Mouse (Mus musculus): ENCODE data around the gene Alkbh4. TPM values are rescaled to one million over a fixed set of nuclear protein-coding genes. Genes with fewer than 3 reads are reported as not detected.

The Alkbh4 gene
- polyA plus RNA-seq (2015; fragmentation: Nextera tagmentation; extraction: Ambion mirVana) = 28.0 and 29.7 TPM in 2 replicates

DNA sequence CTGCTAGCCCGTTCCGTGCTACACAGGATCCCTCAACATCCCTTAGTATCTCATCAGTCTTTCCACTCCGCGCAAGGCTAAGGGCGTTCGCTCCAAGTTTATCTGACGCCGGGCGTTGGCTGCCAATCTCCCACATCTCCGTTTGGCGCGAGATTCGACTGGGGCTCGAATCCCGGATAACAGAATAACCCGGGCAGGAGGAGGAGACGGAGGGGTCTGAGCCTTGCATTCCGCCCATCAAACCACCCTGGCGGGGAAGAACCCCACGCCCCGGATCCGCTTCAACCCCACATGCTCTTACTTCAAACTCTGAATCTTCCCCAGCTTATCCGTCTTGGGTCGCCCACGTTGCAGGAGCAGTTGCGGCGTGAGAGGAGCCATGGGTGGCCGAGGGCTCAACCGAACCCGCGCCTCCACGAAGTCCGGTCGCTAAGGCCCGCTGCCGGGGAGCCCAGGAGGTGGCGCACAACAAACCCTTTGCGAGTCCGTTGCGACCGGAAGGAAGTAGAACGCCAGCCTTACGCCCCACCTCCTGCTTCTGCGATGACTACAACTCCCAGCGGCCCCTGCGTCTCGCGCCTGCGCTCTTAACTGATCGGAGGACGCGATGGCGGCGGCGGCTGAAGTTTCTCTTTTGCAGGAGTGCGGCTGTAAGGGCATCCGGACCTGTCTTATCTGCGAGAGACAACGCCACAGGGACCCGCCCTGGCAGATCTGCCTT, at the start of gene Alkbh4, which contains the start of gene Lrwd1:
Gene Alkbh4, plus strand, starts transcription at position 576 of the 721 bp plus-strand sequence.
Gene Lrwd1, minus strand, starts transcription at position 504 of the 721 bp plus-strand sequence.
- ATAC-seq (ENCODE audit: low FRiP score, low read depth) = peak; percentile 94
- peak within 1 kb of the TSS; percentile 15; the same call in 1 of the 2 replicates for H3K27ac ChIP-seq
- H3K27me3 ChIP-seq = no peaks in the 10 kb centered on the region
- peak within 1 kb of the TSS; percentile 82 for H3K9ac ChIP-seq
- H3K4me3 ChIP-seq = peak within 1 kb of the TSS; percentile 78
- H3K36me3 ChIP-seq = peaks cover 56% of the 10 kb centered on the region
- no peaks in the 10 kb centered on the region for H3K9me3 ChIP-seq
- under 1% methylated on average over 60 of the region's 60 CpGs for WGBS
- H3K4me1 ChIP-seq = peaks cover 20% of the 10 kb centered on the region
- H3K4me2 ChIP-seq (replicated peaks) = peak within 1 kb of the TSS; percentile 86

DNA sequence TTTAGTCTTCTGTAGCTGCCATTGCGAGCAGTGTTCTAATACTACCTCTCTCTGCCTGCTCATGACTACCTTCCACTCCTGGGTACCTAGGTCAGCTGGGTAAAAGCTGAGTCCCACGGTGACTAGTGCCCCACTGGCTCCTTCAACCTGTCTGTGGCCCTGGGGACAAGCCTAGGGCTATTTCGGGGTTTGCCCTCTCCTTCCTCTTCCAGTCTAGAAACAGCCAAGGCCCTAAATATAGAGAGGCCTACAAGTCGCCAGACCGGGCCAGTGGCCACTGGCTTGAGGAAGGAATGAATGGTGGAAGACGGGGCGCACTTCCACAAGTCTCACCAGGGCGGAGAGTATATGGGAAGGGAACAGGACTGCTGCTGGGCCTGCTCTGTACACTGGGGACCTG, 49.7 kb upstream of the Alkbh4 start:
- Histone ChIP-seq H3K27me3 (peaks cover 21% of the 10 kb centered on the region), H3K4me1 (peaks cover 19% of the 10 kb centered on the region), H3K4me3 (no peak overlapping the region), H3K27ac (no peak overlapping the region), H3K9ac (no peak overlapping the region), H3K4me2 (replicated peaks) (no peak overlapping the region), H3K36me3 (peaks cover 5% of the 10 kb centered on the region), H3K9me3 (no peaks in the 10 kb centered on the region)
- WGBS = 89% methylated on average over 8 of the region's 8 CpGs
- no peak for ATAC-seq (ENCODE audit: low FRiP score, low read depth)

DNA sequence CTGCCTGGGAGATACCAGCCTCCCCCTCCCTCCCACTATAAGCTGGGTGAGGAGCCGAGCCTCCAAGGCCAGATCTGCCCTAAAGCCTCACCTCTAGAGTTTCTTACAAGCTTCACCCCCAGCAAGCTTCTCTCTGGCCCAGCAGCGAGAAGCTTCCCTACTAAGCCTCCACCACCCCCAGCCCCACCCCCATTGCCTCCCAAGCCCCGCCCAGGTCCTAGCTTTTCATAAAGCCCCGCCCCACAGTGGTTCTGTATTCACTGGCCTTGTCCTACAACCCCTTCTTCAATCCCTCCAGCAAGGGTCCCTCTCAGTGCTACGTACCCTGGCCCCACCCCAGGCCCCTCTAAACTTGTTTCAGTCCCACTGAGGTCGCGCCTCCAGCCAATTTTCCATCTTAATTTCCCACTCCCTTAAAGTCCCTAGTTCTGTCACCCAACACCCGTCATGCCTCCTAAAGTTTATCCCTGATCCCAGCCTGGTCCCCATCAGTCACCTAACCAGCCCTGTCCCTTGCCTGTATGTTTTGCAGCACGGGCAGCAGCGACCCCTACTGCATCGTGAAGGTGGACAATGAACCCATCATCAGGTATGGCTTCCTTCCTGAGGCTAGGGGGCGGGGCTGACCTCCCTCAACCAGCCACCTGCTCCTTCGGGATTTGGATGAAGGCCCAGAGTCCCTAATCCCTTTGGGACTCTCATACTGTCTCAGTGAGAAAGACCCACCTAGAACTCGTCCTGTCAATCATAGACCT, 46.9 kb upstream of the Alkbh4 start:
- peaks cover 12% of the 10 kb centered on the region for H3K36me3 ChIP-seq
- no peak overlapping the region for H3K4me2 ChIP-seq (replicated peaks)
- H3K27ac ChIP-seq = no peak overlapping the region
- peaks cover 21% of the 10 kb centered on the region for H3K27me3 ChIP-seq
- 16% methylated on average over 14 of the region's 14 CpGs for WGBS
- peaks cover 15% of the 10 kb centered on the region for H3K4me1 ChIP-seq
- no peaks in the 10 kb centered on the region for H3K9me3 ChIP-seq
- no peak overlapping the region for H3K9ac ChIP-seq
- no peak for ATAC-seq (ENCODE audit: low FRiP score, low read depth)
- H3K4me3 ChIP-seq = no peak overlapping the region

DNA sequence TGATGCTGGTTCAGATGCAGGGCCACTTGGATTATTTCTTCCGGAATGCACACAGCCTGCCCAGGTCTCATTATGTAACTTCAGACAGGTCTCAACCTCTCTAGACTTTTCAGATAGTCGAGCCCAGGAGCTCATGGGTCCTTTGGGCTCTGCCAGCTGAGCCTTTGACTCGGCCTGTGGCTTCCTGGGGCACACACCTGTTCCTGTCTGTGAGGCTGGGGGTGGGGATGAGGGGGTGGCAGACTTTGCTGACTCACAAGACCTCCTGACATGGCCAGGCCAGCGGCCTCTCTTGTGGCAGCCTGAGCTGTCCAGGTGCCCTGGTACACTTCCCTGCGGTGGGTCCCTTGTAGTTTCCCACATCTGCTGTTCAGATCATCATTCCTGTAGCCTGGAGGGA, 44.0 kb upstream of the Alkbh4 start:
- no peak overlapping the region for H3K27ac ChIP-seq
- no peak overlapping the region for H3K4me2 ChIP-seq (replicated peaks)
- H3K9ac ChIP-seq = no peak overlapping the region
- WGBS = 56% methylated on average over 5 of the region's 5 CpGs
- H3K36me3 ChIP-seq = peaks cover 12% of the 10 kb centered on the region
- no peaks in the 10 kb centered on the region for H3K9me3 ChIP-seq
- H3K4me1 ChIP-seq = no peaks in the 10 kb centered on the region
- H3K4me3 ChIP-seq = no peak overlapping the region
- 0 out of 2 replicates have a peak, but pooled peaks cover 3% of the 10 kb centered on the region for H3K27me3 ChIP-seq
- ATAC-seq (ENCODE audit: low FRiP score, low read depth) = no peak

DNA sequence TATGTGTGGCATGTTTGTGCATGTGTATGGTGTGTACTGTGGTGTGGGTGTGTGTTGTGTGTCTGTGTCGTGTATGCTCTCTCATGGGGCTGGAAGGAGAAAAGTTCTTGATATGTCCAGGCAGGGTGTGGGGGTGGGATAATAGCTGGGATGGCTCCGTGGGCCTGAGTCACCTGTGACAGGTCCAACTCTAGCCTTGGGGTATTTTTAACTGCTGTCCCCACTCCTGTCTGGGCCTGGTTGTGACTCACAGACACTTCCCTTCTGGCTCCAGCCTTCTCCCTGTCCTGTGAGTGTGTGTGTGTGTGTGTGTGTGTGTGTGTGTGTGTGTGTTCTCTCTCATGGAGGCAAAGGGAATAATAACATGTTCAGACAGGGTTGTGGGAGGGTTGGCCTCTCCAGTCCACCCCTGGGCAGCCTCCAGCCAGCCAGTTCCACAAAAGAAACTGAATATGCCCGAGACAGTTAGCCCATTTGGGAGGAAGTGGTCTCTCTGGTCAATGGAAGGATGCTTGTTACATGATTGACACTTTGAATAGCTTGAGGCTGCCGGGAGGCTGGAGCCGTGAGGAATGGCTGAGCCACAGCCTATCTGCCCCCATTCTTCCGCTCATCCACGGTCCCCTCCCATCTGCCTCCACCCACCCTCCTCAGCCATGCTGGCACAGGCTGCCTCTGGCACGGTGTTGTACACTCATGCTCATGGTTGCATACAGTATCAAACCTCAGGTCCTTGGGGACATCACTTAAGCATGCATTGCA, 41.5 kb upstream of the Alkbh4 start:
- Histone ChIP-seq H3K27me3 (no peaks in the 10 kb centered on the region; the same call in 1 of the 2 replicates), H3K36me3 (peaks cover 12% of the 10 kb centered on the region), H3K9ac (no peak overlapping the region), H3K9me3 (no peaks in the 10 kb centered on the region), H3K27ac (no peak overlapping the region), H3K4me2 (replicated peaks) (no peak overlapping the region), H3K4me3 (no peak overlapping the region), H3K4me1 (no peaks in the 10 kb centered on the region)
- 68% methylated on average over 8 of the region's 8 CpGs for WGBS
- ATAC-seq (ENCODE audit: low FRiP score, low read depth) = no peak

DNA sequence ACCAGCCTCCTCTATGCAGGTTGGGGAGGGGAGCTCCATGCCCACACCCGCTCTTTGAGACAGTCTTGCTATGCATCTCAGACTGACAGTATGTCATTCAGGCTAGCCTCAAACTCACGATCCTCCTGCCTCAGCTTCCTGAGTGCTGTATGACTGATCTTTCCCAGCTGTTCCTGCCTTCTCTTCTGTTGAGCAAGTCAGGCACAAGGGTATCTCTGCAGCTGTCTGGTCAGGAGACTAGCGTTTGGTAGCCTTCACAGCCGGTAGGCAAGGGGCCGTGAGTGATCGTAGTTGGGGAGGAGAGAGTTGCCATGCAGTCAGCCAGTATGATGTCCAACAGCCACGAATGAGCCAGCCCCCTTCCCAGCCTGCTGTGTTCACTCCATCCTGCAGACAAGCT, 40.9 kb upstream of the Alkbh4 start:
- Histone ChIP-seq H3K27me3 (no peaks in the 10 kb centered on the region; the same call in 1 of the 2 replicates), H3K4me3 (no peak overlapping the region), H3K9me3 (no peaks in the 10 kb centered on the region), H3K36me3 (peaks cover 12% of the 10 kb centered on the region), H3K27ac (no peak overlapping the region), H3K9ac (no peak overlapping the region), H3K4me1 (no peaks in the 10 kb centered on the region), H3K4me2 (replicated peaks) (no peak overlapping the region)
- WGBS = 71% methylated on average over 7 of the region's 7 CpGs
- no peak for ATAC-seq (ENCODE audit: low FRiP score, low read depth)

DNA sequence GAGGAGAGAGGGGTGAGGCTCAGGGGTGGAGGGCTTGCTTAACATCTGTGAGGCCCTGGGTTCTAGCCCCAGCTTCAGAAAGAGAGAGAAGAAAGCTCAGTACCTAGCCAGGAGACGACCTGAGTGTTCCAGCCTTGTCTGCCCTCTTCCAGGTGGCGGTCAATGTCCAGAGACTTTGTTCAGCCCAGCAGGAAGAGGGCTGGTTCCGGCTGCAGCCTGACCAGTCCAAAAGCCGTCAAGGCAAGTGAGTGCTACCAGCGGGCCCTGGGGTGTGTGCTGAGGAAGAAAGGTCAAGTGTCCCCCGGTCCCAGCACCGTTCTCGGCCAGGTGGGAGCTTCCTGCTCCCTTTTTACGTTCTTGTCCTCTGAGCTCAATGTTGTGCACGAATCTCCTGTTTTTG, 37.4 kb upstream of the Alkbh4 start:
- Histone ChIP-seq H3K27ac (no peak overlapping the region), H3K4me2 (replicated peaks) (no peak overlapping the region), H3K9me3 (no peaks in the 10 kb centered on the region), H3K27me3 (peaks cover 21% of the 10 kb centered on the region), H3K36me3 (peaks cover 3% of the 10 kb centered on the region; the same call in 1 of the 2 replicates), H3K9ac (no peak overlapping the region), H3K4me1 (peaks cover 9% of the 10 kb centered on the region), H3K4me3 (no peak overlapping the region)
- WGBS = 79% methylated on average over 10 of the region's 10 CpGs
- no peak for ATAC-seq (ENCODE audit: low FRiP score, low read depth)

DNA sequence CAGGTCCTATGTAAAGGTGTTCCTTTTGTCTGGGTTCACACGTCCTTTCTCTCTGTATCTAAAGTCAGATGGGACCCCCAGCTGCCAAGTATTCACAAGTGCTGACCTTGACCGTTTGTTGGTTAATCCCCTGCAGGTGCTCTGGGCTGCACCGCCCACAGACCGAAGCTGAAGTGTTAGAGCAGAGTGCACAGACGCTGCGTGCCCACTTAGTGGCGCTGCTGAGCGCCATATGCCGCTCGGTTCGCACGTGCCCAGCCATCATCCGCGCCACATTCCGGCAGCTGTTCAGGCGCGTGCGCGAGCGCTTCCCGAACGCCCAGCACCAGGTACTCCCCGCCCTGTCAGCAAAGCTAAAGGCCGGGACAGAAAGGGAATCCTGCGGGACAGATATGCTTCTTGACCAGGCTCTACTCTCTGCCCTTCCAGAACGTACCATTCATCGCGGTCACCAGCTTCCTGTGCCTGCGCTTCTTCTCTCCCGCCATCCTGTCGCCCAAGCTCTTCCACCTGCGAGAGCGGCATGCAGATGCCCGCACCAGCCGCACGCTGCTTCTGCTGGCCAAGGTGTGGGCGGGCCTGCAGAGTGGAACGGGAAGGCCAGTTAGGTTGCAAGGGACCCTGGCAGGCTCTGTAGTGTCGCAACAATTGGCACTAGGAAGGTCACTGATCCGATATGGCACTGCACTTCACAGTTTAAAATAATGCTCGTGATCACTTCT, 33.7 kb upstream of the Alkbh4 start:
- peak overlapping the region; percentile 59 for H3K9ac ChIP-seq
- 5% methylated on average over 41 of the region's 41 CpGs for WGBS
- 0 out of 2 replicates have a peak, but pooled peaks cover 6% of the 10 kb centered on the region for H3K9me3 ChIP-seq
- peaks cover 31% of the 10 kb centered on the region for H3K27me3 ChIP-seq
- H3K4me2 ChIP-seq (replicated peaks) = peak overlapping the region; percentile 66
- H3K36me3 ChIP-seq = peaks cover 12% of the 10 kb centered on the region
- peak; percentile 71; the same call in 1 of the 2 replicates for ATAC-seq (ENCODE audit: low FRiP score, low read depth)
- peaks cover 9% of the 10 kb centered on the region for H3K4me1 ChIP-seq
- no peak overlapping the region for H3K27ac ChIP-seq
- peak overlapping the region; percentile 37 for H3K4me3 ChIP-seq

DNA sequence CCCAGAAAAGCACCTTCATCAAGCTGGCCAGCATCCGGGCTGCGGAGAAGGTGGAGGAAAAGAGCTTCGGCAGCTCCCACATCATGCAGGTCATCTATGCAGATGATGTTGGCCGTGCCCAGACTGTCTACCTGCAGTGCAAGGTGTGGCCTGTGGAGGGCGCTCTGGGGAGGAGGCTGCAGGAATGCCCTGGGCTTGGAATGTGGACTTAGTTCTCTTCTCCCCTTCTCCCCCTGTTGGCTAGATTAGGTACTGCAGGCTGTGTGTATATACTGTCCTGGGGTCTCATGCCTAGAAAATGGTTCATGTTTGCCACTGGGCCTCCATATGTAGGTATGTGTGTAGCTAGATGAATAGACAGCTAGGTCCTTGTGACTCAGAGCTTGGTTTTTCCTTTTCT, 31.4 kb upstream of the Alkbh4 start:
- H3K27me3 ChIP-seq = peaks cover 32% of the 10 kb centered on the region
- H3K4me1 ChIP-seq = peaks cover 9% of the 10 kb centered on the region
- H3K4me3 ChIP-seq = no peak overlapping the region
- H3K27ac ChIP-seq = no peak overlapping the region
- H3K4me2 ChIP-seq (replicated peaks) = no peak overlapping the region
- 0 out of 2 replicates have a peak, but pooled peaks cover 6% of the 10 kb centered on the region for H3K9me3 ChIP-seq
- H3K9ac ChIP-seq = no peak overlapping the region
- WGBS = 92% methylated on average over 5 of the region's 5 CpGs
- H3K36me3 ChIP-seq = peaks cover 12% of the 10 kb centered on the region
- ATAC-seq (ENCODE audit: low FRiP score, low read depth) = no peak

DNA sequence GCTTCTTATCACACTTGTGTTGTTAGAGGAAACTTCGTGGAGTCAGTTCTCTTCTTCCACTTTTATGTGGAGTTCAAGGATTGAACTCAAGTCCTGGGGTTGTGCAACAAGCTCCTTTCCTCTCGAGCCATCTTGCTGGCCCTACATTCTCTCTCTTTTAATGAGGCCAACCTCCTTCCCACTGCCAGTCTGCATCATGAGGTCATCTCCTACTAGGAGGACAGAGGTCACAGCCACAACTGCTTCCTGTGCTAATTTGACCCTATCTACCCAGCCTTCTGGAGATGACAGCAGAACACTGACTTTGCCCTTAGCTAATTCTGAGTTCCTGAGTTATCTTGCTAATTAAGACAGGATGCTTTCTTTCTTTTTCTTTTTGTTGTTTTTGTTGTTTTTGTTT, 27.5 kb upstream of the Alkbh4 start:
- no peak overlapping the region for H3K9ac ChIP-seq
- H3K4me3 ChIP-seq = no peak overlapping the region
- WGBS = 53% methylated on average over 2 of the region's 2 CpGs
- H3K36me3 ChIP-seq = peaks cover 10% of the 10 kb centered on the region
- no peak overlapping the region for H3K27ac ChIP-seq
- no peak overlapping the region for H3K4me2 ChIP-seq (replicated peaks)
- no peaks in the 10 kb centered on the region for H3K4me1 ChIP-seq
- H3K9me3 ChIP-seq = 0 out of 2 replicates have a peak, but pooled peaks cover 6% of the 10 kb centered on the region
- H3K27me3 ChIP-seq = peaks cover 12% of the 10 kb centered on the region
- no peak for ATAC-seq (ENCODE audit: low FRiP score, low read depth)

DNA sequence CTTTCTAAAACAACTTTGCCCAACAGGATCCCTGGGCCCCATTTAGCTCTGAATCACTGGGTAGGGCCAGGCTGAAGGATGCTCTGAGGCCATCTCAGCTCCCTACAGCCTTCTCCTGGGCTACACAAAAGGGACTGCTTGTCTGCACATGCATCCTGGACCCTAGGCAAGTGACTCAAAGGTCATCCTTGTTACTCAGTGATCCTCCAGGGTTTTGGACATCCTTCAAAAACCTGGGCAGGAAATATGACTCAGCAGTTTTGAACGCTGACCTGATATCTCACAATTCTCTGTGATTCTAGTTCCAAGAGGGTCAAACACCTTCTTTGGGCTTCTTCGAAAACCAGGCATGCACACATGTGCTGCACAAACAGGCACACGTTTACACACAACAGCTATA, 26.9 kb upstream of the Alkbh4 start:
- Histone ChIP-seq H3K4me3 (no peak overlapping the region), H3K9ac (no peak overlapping the region), H3K4me1 (no peaks in the 10 kb centered on the region), H3K27ac (no peak overlapping the region), H3K27me3 (peaks cover 12% of the 10 kb centered on the region), H3K9me3 (0 out of 2 replicates have a peak, but pooled peaks cover 6% of the 10 kb centered on the region), H3K4me2 (replicated peaks) (no peak overlapping the region), H3K36me3 (peaks cover 6% of the 10 kb centered on the region)
- no peak for ATAC-seq (ENCODE audit: low FRiP score, low read depth)
- WGBS = 82% methylated on average over 3 of the region's 3 CpGs

All from limb, embryonic 13.5 days (tissue).